Mouse (Mus musculus) erythroblast, embryonic 14.5 days (primary cell): ENCODE data around the gene Fam160b1. TPM values are rescaled to one million over a fixed set of nuclear protein-coding genes. Genes with fewer than 3 reads are reported as not detected.

Source experiments
- H3K27me3 ChIP-seq: 2 replicates; pipeline ENCODE4 v1.6.1; 2012; ENCODE audit warnings: inconsistent platforms; ENCODE audit not compliant: control insufficient read depth
- H3K36me3 ChIP-seq: 2 replicates; pipeline ENCODE4 v1.6.1; 2012; ENCODE audit warnings: mild to moderate bottlenecking, inconsistent platforms; ENCODE audit not compliant: control insufficient read depth
- H3K4me1 ChIP-seq: 2 replicates; pipeline ENCODE4 v1.6.1; 2012; ENCODE audit warnings: inconsistent platforms; ENCODE audit not compliant: control insufficient read depth
- H3K4me3 ChIP-seq: replicated peaks from 2 replicates; pipeline ENCODE3; 2012; ENCODE audit warnings: moderate library complexity, mild to moderate bottlenecking, inconsistent platforms
- H3K9me3 ChIP-seq: 2 replicates; pipeline ENCODE4 v1.6.1; 2012; ENCODE audit warnings: low read length, inconsistent platforms, mixed read lengths; ENCODE audit not compliant: control insufficient read depth
- GATA1 ChIP-seq: IDR thresholded peaks from 2 replicates; pipeline ENCODE4 v1.6.1; 2012; ENCODE audit warnings: low read length, inconsistent platforms, mixed read lengths
- TAL1 ChIP-seq: IDR thresholded peaks from 3 replicates; pipeline ENCODE4 v1.6.1; 2012; ENCODE audit warnings: low read length, inconsistent platforms, mixed read lengths
- polyA plus RNA-seq: library from polyadenylated mRNA; stranded (reverse); fragments of >175 nt; gene quantifications from 2 replicates; pipeline ENCODE4 v1.2.3, GENCODE M21; 2012

Gene Fam160b1
- polyA plus RNA-seq, 1 experiment, result 0.17 TPM

GRCm38 (mm10) chr19:57322491-57322890 lies 38.0 kb upstream of the Fam160b1 start:
- Histone ChIP-seq H3K4me3 (no peak overlapping the region), H3K4me1 (no peaks in the 10 kb centered on the region), H3K36me3 (no peaks in the 10 kb centered on the region), H3K27me3 (no peaks in the 10 kb centered on the region), H3K9me3 (no peaks in the 10 kb centered on the region)
- TF ChIP-seq TAL1 (no peak), GATA1 (no peak)

- H3K36me3 ChIP-seq, result no peaks in the 10 kb centered on the region
- H3K27me3 ChIP-seq, result no peaks in the 10 kb centered on the region
- TF ChIP-seq TAL1 (no peak), GATA1 (no peak)
- H3K4me1 ChIP-seq, result no peaks in the 10 kb centered on the region
- H3K9me3 ChIP-seq, result no peaks in the 10 kb centered on the region
- H3K4me3 ChIP-seq, result no peak overlapping the region
These were observed 37.4 kb upstream of the Fam160b1 start for GRCm38 (mm10) chr19:57323087-57323486.

- no peaks in the 10 kb centered on the region for H3K36me3 ChIP-seq
- no peaks in the 10 kb centered on the region for H3K9me3 ChIP-seq
- H3K27me3 ChIP-seq, result no peaks in the 10 kb centered on the region
- H3K4me1 ChIP-seq, result no peaks in the 10 kb centered on the region
- H3K4me3 ChIP-seq, result no peak overlapping the region
- TF ChIP-seq GATA1 (no peak), TAL1 (no peak)
These were observed 34.7 kb upstream of the Fam160b1 start for GRCm38 (mm10) chr19:57325748-57326300.

- Histone ChIP-seq H3K9me3 (no peaks in the 10 kb centered on the region), H3K36me3 (no peaks in the 10 kb centered on the region), H3K4me3 (no peak overlapping the region), H3K4me1 (no peaks in the 10 kb centered on the region), H3K27me3 (no peaks in the 10 kb centered on the region)
- no peak for TF ChIP-seq TAL1
- no peak for TF ChIP-seq GATA1
These were observed 32.8 kb upstream of the Fam160b1 start for GRCm38 (mm10) chr19:57327679-57328078.

GRCm38 (mm10) chr19:57328269-57328668 lies 32.2 kb upstream of the Fam160b1 start:
- no peaks in the 10 kb centered on the region for H3K9me3 ChIP-seq
- no peak overlapping the region for H3K4me3 ChIP-seq
- H3K27me3 ChIP-seq, result no peaks in the 10 kb centered on the region
- no peaks in the 10 kb centered on the region for H3K36me3 ChIP-seq
- no peaks in the 10 kb centered on the region for H3K4me1 ChIP-seq
- TF ChIP-seq GATA1 (no peak), TAL1 (no peak)

- no peaks in the 10 kb centered on the region for H3K27me3 ChIP-seq
- TF ChIP-seq TAL1 (no peak), GATA1 (no peak)
- H3K4me1 ChIP-seq, result no peaks in the 10 kb centered on the region
- no peaks in the 10 kb centered on the region for H3K36me3 ChIP-seq
- H3K4me3 ChIP-seq, result no peak overlapping the region
- H3K9me3 ChIP-seq, result no peaks in the 10 kb centered on the region
These were observed 31.7 kb upstream of the Fam160b1 start for GRCm38 (mm10) chr19:57328792-57329191.

GRCm38 (mm10) chr19:57330309-57330708 lies 30.2 kb upstream of the Fam160b1 start:
- TF ChIP-seq TAL1, result no peak
- no peaks in the 10 kb centered on the region for H3K27me3 ChIP-seq
- no peak overlapping the region for H3K4me3 ChIP-seq
- H3K36me3 ChIP-seq, result no peaks in the 10 kb centered on the region
- no peaks in the 10 kb centered on the region for H3K9me3 ChIP-seq
- H3K4me1 ChIP-seq, result no peaks in the 10 kb centered on the region

- H3K4me1 ChIP-seq, result no peaks in the 10 kb centered on the region
- no peaks in the 10 kb centered on the region for H3K36me3 ChIP-seq
- H3K27me3 ChIP-seq, result no peaks in the 10 kb centered on the region
- H3K9me3 ChIP-seq, result no peaks in the 10 kb centered on the region
- no peak for TF ChIP-seq GATA1
- TF ChIP-seq TAL1, result no peak
- no peak overlapping the region for H3K4me3 ChIP-seq
These were observed 29.2 kb upstream of the Fam160b1 start for GRCm38 (mm10) chr19:57331237-57331636.

- no peak overlapping the region for H3K4me3 ChIP-seq
- no peaks in the 10 kb centered on the region for H3K4me1 ChIP-seq
- H3K27me3 ChIP-seq, result no peaks in the 10 kb centered on the region
- no peaks in the 10 kb centered on the region for H3K9me3 ChIP-seq
- H3K36me3 ChIP-seq, result no peaks in the 10 kb centered on the region
- TF ChIP-seq GATA1, result no peak
- TF ChIP-seq TAL1, result no peak
These were observed 27.1 kb upstream of the Fam160b1 start for GRCm38 (mm10) chr19:57333356-57333755.

GRCm38 (mm10) chr19:57335135-57335534 lies 25.3 kb upstream of the Fam160b1 start:
- H3K36me3 ChIP-seq, result no peaks in the 10 kb centered on the region
- H3K4me3 ChIP-seq, result no peak overlapping the region
- TF ChIP-seq TAL1, result no peak
- no peak for TF ChIP-seq GATA1
- no peaks in the 10 kb centered on the region for H3K9me3 ChIP-seq
- no peaks in the 10 kb centered on the region for H3K4me1 ChIP-seq
- H3K27me3 ChIP-seq, result no peaks in the 10 kb centered on the region
